Mouse (Mus musculus) CD4-positive, CD25-positive, alpha-beta regulatory T cell (primary cell): ENCODE data around the gene Cxcl14. TPM values are rescaled to one million over a fixed set of nuclear protein-coding genes. Genes with fewer than 3 reads are reported as not detected.

Source experiments
- polyA plus RNA-seq: library from polyadenylated mRNA; unstranded; fragments of 100-300 nt; shearing (Covaris generic); gene quantifications from one replicate; pipeline ENCODE4 v1.2.1, GENCODE M21; 2017

The Cxcl14 gene
- not detected for polyA plus RNA-seq

GRCm38 (mm10) chr13:56295943-56296658 lies at the start of gene Cxcl14:
Gene Cxcl14, minus strand, starts transcription at chr13:56296551.

GRCm38 (mm10) chr13:56251924-56252619 lies 44.3 kb downstream of the Cxcl14 start, which contains the start of gene Neurog1:
Gene Neurog1, minus strand, starts transcription at chr13:56252163.

Other genes starting within 250 kb of the Cxcl14 start
- 411 TPM for gene H2afy, start 160.2 kb downstream of the Cxcl14 start, polyA plus RNA-seq
- 0.23 TPM for gene Tifab, start 117.7 kb downstream of the Cxcl14 start, polyA plus RNA-seq
- gene Neurog1, start 44.4 kb downstream of the Cxcl14 start, polyA plus RNA-seq, result not detected
- not detected for gene Gm3045, start 130.0 kb upstream of the Cxcl14 start, polyA plus RNA-seq
- not detected for gene Slc25a48, start 141.8 kb upstream of the Cxcl14 start, polyA plus RNA-seq
- not detected for gene Il9, start 185.7 kb upstream of the Cxcl14 start, polyA plus RNA-seq
- gene Fbxl21, start 225.9 kb upstream of the Cxcl14 start, polyA plus RNA-seq, result 1.3 TPM